Mouse (Mus musculus) layer of hippocampus, adult 9-11 months (tissue): ENCODE measurements around the gene Astl.

ENCODE experiments used
- DNase-seq: peaks from one replicate; pipeline ENCODE4 v3.0.0; 2022

Astl gene

DNA sequence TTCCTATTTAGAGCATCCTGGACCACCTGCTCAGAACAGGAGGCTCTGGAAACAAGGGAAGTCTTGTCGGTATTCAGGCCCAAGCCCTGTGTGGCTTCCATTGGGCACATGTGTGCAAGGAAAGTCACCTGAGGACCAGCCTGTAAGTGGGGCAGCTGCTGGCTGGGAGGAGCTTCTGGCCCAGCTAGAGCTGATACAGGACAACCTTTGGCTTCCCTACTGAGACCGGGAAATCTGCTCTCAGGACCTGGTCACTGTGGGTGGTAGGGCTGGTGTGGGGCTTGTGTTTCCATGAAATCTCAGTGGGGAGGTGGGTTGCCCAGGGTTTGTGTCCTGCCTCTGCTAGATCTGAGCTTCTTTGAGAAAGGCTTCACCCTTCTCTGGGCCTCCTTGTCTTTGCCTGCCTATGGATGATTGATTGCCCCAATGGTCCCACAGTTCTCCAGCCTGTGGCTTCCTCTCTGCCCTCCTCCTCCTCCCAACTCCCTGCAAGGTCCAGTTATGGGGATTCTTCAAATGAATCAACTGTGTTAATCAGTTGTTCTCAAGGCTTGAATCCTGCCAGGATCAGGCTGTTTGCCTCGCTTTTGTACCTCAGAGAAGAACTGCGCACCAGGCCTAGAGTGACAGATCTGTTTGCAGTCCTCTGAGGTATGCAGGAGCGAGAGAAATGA is 31.4 kb downstream of the Astl start:
- no peak for DNase-seq

DNA sequence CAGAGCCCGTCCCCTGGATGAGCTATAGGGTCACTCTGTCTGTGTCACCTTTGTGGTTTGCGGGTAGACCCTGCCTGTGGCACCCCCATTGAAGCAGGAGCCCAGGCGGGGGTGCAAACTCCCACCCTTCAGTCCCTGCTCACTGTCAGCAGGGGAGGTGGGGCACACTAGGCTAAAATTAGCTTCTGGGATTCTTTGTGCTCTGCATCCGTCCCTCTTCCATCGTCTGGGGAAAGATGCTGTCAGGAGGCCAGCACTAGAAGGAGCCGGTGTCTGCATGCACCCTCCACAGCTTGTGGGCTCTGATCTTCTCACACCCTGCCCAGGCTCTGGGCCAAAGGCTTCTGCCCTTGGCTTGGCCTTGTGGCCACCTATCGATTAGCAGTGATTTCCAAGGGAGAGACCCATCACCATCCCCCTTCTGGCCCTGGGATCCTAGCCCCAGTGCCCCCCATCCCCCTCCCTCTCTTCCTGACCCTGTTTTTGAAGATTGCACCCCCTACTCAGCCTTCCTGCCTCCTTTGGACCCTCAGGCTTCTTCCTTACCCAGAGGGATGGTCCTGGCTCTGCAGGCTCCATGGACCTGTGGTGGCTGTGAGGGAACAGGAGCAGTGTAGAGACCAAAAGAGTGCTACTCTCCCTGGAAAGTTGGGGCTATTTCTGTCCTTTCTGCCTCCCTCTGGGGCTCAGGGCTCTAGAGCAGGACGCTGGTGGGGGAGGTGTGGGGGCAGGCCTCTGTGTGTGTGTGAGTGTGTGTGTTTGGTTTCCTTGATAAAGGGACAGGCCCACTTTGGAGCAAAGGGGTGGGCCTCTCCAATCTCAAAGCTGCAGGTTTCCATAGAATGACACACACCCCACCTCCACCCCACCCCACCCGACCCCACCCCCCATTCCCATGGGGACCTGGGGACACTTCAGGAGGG is 32.4 kb downstream of the Astl start:
- DNase-seq: no peak

DNA sequence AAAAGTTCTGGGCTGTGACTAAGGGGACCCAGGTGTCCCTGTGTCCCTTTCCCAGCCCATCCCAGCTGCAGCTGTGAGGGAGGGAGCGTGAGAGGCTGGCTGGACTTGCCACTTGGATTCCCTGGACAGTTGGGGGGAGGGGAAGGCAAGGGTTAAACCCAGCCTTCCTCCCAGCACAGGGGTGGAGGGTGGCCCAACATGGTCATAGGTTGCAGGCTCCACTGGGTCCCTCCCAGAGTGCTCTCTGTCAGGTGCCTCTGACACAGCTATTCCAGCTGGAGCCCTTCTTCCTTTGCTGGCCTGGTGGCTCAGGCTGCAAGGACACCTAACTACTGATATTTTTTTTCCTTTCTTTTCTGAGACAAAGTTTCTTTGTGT is 33.0 kb downstream of the Astl start:
- no peak for DNase-seq

DNA sequence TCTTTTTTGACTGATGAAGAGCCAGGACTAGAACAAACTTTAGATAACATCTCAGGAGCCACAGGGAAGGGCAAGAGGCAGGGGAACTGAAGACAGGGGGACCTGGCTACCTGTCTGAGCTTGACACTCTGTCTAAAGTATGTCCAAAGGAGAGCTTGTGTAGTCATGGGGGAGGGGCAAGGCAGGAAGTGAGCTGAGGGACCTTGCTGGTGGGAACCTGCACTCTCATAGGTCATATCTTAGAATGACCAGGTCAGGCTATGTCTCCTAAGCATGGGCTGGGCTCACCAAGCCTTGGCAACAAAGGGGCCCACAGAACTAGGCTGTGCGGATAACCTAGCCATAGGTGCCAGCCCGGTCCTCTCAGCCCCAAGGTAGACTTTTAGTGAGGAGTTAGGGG is 33.6 kb downstream of the Astl start:
- no peak for DNase-seq

DNA sequence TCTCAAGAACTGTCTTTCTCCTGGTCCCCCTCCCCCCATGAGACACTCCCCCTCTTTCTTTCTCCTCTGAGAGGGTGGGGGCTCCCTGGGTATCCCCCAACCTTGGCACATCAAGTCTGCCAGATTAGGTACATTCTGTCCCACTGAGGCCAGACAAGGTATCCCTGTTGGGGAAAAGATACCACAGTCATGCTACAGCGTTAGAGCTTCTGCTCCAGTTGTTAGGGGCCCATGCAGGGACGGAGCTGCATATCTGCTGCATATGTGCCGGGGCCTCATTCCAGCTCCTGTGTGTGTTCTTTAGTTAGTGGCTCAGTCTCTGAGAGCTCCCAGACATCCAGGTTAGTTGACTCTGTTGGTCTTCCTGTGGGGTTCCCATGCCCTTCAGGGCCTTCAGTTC is 35.7 kb downstream of the Astl start:
- no peak for DNase-seq

DNA sequence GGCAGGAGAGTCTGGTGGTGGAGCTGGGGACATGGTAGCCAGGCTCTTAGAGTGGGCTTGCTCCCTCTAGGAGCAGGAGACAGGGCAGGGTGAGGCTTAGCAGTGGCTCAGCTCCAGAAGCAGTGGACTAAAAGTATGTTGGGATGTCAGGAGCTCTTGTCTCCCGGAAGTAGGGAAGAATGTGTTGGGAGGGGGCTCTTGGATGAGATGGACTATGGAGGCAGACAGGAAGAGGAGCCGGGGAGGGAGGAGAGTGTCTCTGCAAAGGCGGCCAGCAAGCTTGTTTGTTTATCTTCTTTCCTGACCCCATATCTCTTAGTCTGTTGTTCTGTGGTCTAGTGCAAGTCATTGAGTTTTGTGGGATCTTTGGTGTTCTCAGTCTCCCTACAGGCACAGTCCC is 36.6 kb downstream of the Astl start:
- DNase-seq: no peak

DNA sequence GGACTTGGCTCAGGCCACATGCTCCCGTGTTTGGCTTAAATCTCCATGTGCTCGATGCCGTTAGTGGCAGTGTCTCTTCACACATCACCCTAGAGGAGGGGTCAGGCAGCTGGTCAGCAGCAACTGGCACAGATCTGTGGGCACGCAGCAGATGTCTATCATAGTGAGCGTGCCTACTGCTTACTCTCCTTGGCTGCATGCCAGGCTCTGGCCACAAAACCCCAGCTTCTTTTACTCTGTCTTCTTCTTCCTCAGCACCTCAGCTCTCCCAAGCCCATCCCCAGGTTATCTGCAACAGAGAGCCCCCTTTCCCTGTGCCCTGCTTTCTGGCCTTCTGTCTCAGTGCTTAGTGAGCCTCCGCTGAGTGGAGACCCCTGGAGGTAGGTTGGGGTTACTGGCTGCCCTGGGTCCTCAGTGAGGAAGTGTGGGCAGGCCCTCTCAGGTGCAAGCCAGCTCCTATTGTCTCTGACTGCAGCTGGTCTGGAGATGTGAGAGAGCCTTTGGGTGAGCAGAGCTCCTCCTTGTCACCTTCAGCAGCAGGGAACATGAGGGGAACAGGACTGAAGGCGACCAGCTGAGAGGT is 37.4 kb downstream of the Astl start:
- DNase-seq: no peak

DNA sequence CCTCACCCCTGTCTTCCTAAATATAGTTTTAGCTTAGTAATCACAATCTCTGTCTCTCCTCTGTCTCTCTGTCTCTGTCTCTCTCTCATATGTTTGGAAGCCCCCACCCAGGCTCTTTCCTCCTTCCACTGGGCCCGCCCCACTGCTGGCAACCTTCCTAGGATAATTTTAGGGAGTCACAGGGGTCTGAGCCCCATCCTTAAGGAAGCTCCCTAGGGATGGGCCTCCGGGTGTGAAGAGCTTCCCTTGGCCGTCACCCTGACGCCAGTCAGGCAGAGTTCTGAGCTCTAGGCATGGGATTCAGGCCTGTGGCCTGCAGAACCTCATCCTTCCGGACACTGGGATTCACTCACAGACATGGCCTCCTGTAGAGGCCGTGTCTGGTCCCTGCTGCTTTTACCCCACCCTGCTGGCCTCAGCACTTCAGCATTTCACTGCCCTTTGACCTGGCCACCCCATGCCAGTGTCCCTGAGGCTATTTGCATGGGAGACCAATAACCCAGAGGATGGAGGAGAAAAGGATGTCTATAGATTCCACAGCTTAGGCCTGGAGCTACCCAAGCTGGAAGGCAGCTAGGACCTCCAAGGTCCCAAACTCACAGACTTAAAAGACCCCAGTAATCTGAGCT is 38.1 kb downstream of the Astl start:
- DNase-seq: no peak

DNA sequence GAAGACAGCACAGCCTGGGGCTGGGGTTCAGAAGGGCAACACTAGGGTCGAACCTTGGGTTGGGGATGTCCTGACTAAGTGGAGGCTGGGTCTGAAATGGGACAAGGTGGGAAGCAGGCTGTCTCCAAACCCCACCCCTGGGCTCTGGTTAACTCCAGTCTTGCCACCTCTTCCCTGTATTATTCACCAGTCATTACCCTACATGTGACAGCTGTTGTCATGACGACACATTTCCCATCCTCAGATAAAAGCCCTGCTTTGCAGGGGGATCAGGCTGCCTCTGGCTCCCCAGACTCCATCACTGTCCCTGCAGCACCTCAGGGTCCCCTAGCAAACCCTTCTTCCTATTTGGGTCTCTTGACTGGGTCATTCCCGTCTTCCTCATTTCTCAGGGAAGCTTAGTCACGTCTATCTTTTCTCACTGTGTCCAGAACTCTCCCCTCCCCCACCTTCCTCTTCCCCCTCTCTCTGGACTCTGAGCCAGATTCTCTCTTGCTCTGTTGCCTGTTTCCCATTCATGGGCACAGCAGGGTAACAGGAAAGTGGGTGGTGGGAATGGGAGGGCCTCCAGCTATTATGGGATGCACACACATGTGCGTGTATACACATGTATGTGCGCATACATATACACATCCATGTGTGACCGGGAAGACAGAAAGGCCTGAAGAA is 39.6 kb downstream of the Astl start:
- peak; percentile 10 for DNase-seq

DNA sequence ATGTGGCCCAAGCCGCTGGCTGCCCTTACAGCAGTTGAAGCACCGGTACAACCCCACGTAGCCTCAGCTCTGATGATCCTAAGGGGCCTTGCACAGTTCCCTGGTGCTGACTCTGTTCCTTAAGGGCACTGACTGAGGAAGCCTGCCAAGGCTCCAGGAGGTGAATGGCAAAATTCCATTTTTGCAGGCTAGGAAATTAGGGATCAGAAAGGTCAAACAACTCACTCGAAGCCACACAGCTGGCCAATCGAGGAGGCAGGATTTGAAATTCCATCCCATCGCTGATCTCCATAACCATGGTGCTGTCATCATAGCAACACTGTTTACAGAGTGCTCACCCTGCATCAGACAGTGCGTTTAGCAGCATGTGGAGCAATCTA is 40.2 kb downstream of the Astl start:
- DNase-seq: no peak

DNA sequence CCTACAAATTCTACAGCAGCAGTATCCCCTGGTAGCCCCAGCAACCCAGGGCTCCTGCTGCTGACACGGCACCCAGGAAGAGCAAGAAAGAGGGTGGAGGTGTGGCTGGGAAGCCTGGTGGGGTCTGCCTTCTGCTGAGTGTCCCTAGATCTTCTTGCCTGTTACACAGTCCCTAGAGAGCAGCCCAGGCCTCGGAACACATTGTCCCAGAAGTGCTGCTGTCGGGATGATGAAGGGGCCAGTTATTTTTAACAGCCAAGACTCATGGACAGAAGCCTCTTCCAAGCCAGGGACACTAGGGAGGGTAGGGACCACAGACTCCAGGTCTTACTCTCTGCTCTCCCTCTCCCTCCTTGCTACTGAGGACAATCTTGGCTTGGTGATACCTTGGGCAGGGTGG is 40.8 kb downstream of the Astl start:
- no peak for DNase-seq

DNA sequence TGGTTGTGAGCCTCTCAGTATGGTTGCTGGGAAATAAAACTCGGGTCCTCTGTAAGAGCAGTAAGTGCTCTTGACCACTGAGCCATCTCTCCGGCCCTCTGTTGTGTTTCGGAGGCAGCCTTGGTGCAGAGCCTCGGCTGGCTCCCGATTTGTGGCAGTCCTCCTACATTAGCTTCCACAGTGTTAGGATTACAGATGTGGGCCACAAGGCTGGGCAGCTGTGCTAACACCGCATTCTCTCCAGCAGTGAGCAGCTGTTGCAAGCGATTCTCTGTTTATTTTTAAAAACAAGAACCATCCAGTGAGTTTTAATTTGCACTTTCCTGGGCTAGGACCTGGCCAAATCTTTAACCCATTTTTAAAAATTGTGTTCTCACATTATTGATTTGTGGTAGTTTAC is 45.4 kb downstream of the Astl start:
- DNase-seq: no peak

DNA sequence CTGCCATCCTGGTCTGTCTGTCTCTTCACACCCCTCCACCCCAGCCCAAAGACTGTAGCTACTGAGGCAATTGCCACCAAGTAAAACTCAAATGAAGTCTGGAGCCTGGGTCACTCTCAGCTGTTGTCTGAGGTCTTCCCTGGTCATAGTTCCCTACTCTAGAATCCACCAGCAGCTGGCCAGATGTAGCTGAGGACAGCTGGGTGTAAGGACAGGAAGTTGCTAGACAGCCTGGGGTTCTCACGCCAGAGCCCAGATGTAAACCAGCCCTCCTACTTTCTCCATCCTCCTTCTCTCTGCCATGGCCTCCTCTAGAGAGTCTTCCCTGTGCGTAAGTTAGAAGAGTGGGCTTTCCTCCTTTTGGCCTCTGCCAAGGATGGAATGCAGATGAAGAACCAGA is 49.1 kb downstream of the Astl start:
- no peak for DNase-seq

DNA sequence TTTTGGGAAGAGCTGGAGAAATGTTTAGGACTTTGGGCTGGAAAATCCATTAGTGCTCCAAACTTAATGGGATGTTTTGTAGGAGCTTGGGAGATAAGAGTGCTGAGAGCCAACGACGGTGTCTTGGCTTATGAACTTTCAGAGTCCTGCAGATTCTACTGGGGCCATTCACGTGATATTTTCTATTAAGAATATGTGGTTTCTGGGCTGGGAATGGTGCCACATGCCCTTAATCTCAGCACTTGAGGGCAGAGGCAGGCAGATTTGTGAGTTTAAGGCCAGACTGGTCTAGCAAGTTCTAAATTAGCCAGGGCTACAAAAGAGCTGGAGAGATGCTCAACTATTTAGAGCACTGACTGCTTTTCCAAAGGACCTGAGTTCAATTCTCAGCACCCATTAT is 51.9 kb downstream of the Astl start:
- no peak for DNase-seq

DNA sequence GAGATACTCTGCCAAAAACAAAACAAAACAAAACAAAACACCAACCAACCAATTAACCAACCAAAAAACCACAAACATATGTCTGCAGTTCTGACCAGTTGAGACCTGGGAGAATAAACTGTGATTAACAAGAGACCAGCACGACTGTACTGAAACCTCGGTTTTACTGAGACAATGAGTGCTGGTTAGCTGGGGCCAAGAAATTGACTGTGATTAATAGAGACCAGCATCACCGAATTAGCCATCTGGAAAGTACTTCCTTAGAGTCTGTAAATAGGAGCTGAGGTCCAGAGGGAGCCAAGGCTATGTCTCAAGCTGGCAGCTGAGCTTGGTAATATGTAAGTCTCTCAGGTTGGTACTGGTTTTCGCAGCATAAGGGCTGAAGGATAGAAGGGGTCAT is 52.4 kb downstream of the Astl start:
- DNase-seq: no peak

DNA sequence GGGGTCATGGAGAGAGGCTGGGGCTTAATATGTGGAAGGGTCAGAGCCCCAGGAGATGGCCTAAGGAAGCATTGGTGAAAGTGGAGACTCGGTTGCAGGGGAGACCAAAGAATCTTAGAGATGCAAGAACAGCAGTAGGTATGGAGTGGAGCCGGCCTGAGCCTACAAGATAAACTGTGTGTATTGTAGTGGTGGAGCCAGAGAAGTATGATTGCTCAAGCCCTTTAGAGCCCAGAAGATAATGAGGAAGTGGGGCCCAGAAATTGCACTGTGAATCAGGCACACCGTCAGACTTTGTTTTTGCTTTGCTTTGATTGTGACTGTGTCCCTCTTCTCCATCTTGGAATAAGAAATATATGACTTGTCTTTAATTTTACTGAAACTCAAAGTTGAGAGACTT is 52.9 kb downstream of the Astl start:
- DNase-seq: no peak

DNA sequence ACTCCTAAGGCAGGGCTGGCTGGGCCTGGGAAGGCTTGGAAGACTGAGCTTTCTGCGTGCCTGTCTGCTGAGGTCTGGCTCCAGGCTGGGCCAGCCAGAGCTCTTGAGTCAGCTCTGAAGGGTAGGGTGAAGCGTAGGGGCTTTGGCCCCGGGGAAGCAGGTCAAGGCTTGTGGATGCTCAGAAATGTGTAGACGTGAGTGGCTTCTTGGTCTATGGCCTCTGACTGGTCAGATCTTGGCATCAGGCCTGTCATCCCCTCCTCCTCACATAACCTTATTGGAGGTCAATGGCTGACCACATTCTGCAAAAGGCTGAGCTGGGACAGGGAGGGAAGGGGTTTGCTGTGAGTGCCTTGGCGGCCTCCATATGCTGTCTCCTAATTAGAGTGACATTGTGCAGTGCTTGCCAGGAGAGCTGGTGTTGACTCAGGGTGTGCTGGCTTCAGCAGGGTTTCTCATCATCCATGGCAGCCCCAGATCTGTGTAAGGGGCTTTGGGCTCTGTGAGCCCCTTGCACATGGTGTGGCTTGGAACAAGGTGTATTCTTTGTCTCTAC is 56.2 kb downstream of the Astl start:
- DNase-seq: no peak

DNA sequence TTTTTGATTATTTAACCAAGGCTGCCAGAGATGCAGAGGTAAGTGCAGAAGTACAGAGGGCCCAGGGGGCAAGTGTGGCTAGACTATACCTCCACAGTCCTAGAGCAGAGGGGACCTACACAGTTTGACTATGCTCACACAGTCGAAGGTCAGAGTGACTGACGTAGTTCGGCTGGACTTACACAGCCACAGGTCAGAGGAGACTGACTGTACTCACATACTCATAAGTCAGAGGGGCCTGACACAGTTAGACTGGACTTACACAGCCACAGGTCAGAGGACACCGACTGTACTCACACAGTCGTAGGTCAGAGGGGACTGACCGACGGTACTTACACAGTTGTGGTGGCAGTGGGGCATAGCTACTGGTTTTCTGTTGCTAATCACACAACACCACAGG is 60.3 kb downstream of the Astl start:
- no peak for DNase-seq
